28 mouse cellular contexts compared by ENCODE assay signal in genomic region chr13:24962119-24962518, GRCm38 (mm10).
"Had no signal": no experiment of that assay in that cellular context is flagged by ENCODE, and none has a peak within 500 bp of the region (broad histone marks: within the 10 kb centered on the region; RNA-seq: fewer than 3 reads in every experiment).

No protein-coding gene starts in this region.

- H3K36me3 ChIP-seq: heart, embryonic 10.5 days; heart, embryonic 12.5 days; hindbrain, embryonic 10.5 days; hindbrain, embryonic 12.5 days; hindbrain, embryonic 15.5 days; kidney, embryonic 15.5 days; limb, embryonic 10.5 days; limb, embryonic 12.5 days; liver, embryonic 13.5 days; liver, embryonic 15.5 days had no signal

- H3K9me3 ChIP-seq: heart, embryonic 10.5 days; heart, embryonic 12.5 days; hindbrain, embryonic 10.5 days; hindbrain, embryonic 12.5 days; hindbrain, embryonic 15.5 days; kidney, embryonic 15.5 days; limb, embryonic 10.5 days; limb, embryonic 12.5 days; liver, embryonic 13.5 days; liver, embryonic 15.5 days had no signal

- H3K27me3 ChIP-seq: hindbrain, embryonic 15.5 days; kidney, embryonic 15.5 days; limb, embryonic 12.5 days; liver, embryonic 13.5 days; liver, embryonic 15.5 days had no signal

- H3K4me1 ChIP-seq: limb, embryonic 12.5 days had no signal

- H3K27ac ChIP-seq: gastrocnemius, adult 2 months; heart, embryonic 10.5 days; hindbrain, embryonic 10.5 days; hindbrain, embryonic 12.5 days; hindbrain, embryonic 15.5 days; hindbrain, postnatal 0 days; kidney, embryonic 15.5 days; kidney, postnatal 0 days; limb, embryonic 10.5 days; limb, embryonic 12.5 days; liver, embryonic 13.5 days; liver, embryonic 15.5 days had no signal

- ATAC-seq: hindbrain, postnatal 0 days; intestine, embryonic 16.5 days had no signal

- H3K9ac ChIP-seq: heart, embryonic 12.5 days; hindbrain, embryonic 12.5 days; hindbrain, embryonic 15.5 days; kidney, embryonic 15.5 days; limb, embryonic 12.5 days; liver, embryonic 13.5 days; liver, embryonic 15.5 days had no signal

- H3K4me3 ChIP-seq: gastrocnemius, adult 2 months; heart, embryonic 10.5 days; heart, embryonic 12.5 days; hindbrain, embryonic 10.5 days; hindbrain, embryonic 12.5 days; hindbrain, embryonic 15.5 days; kidney, embryonic 15.5 days; limb, embryonic 10.5 days; limb, embryonic 12.5 days; liver, embryonic 13.5 days; liver, embryonic 15.5 days had no signal

- H3K4me2 ChIP-seq: heart, embryonic 12.5 days; hindbrain, embryonic 12.5 days; hindbrain, embryonic 15.5 days; kidney, embryonic 15.5 days; limb, embryonic 12.5 days; liver, embryonic 11.5 days; liver, embryonic 13.5 days; liver, embryonic 15.5 days had no signal

- DNase-seq: gastrocnemius, adult 2 months; gastrocnemius, postnatal 10 days; gastrocnemius, postnatal 36 days; heart, adult 11 months; heart, postnatal 10 days; heart, postnatal 4 days; kidney, adult 11 months; kidney, adult 2 months; kidney, adult 9 months; kidney, postnatal 14 days; kidney, postnatal 36 days; layer of hippocampus, adult 9-11 months; layer of hippocampus, postnatal 36 days; liver; liver, embryonic 13.5 days had no signal
